Mouse (Mus musculus): Measurements from ENCODE around the gene Fancc. TPM values are rescaled to one million over a fixed set of nuclear protein-coding genes. Genes with fewer than 3 reads are reported as not detected.
A peak's percentile ranks its signal among the peaks of the same experiment; 100 is the strongest.
"Not testable (repeated sequence)": the region's sequence is repeated elsewhere in the genome, so short reads cannot be mapped to it uniquely, and the experiment has no call there.

Fancc gene
- polyA plus RNA-seq, 1 experiment from 2014 or later, result 17.8 TPM

DNA sequence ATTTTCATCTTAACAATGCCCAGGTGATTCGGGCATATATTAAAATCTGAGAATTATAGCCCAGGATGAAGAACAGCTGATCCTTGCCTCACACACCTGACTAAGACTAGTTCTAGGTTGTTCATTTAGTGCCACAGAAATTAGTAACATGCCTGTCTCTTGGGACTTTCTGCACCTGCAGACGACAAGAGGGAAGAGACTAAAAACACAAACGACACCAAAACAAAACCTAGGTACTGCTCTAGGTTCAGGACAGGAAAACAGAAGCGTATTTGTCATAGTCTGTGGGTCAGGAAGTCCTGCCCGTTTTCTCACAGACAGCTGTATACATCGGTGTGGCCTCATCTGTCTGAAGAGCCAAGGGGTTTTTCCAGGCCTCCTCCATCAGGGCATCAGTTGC lies 51.7 kb downstream of the Fancc start:
- Histone ChIP-seq H3K9me3 (no peaks in the 10 kb centered on the region), H3K4me3 (replicated peaks) (no peak overlapping the region), H3K9ac (no peak overlapping the region), H3K27ac (no peak overlapping the region), H3K27me3 (replicated peaks) (no peaks in the 10 kb centered on the region), H3K4me1 (no peaks in the 10 kb centered on the region), H3K4me2 (no peak overlapping the region), H3K36me3 (no peaks in the 10 kb centered on the region)
- no peak for ATAC-seq (ENCODE audit: insufficient read depth, low FRiP score, low read depth)
- WGBS, result 64% methylated on average over 6 of the region's 6 CpGs

DNA sequence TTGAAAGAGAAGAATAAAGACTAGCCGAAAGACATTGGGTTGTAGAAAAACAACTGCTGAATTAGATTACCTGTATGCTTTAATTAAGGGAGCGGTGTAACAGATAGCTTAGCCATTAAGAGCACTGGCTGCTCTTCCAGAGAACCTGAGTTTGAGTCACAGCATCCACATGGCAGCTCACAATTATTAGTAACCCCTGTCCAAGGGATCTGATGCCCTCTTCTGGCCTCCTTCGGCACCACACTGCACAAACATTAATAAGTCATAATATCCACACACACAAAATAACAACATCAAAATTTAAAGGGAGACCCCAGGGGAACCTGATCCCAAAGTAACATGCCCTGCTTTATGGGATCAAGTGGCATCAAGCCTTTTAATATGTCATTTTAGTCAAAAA lies 64.3 kb downstream of the Fancc start:
- 88% methylated on average over 3 of the region's 3 CpGs for WGBS
- no peak for ATAC-seq (ENCODE audit: insufficient read depth, low FRiP score, low read depth)
- peaks cover 5% of the 10 kb centered on the region; the same call in 1 of the 2 replicates for H3K4me1 ChIP-seq
- no peaks in the 10 kb centered on the region for H3K27me3 ChIP-seq (replicated peaks)
- H3K4me2 ChIP-seq, result no peak overlapping the region
- no peaks in the 10 kb centered on the region for H3K9me3 ChIP-seq
- H3K36me3 ChIP-seq, result no peaks in the 10 kb centered on the region
- H3K4me3 ChIP-seq (replicated peaks), result no peak overlapping the region
- H3K9ac ChIP-seq, result no peak overlapping the region
- H3K27ac ChIP-seq, result no peak overlapping the region

DNA sequence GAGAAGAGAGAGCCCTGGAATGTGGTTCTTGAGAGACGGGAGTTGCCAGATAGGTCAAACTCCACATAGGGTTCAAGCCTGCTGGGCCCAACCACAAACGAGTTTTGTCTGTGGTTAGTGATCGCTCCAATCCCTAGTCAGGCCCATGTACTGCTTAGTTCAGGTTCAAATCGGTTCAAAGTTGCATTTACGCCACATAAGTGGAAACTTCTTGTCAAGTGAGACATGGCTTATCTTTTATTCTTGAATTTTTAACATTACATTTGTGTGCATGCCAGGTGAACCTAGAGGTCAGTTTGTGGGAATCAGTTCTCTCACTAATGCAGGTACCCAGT lies 65.3 kb downstream of the Fancc start:
- Histone ChIP-seq H3K4me1 (peaks cover 5% of the 10 kb centered on the region; the same call in 1 of the 2 replicates), H3K27me3 (replicated peaks) (no peaks in the 10 kb centered on the region), H3K4me2 (peak overlapping the region; percentile 71), H3K36me3 (no peaks in the 10 kb centered on the region), H3K9me3 (no peaks in the 10 kb centered on the region), H3K4me3 (replicated peaks) (peak overlapping the region; percentile 60), H3K9ac (peak overlapping the region; percentile 53; the same call in 1 of the 2 replicates), H3K27ac (peak overlapping the region; percentile 99)
- 7% methylated on average over 5 of the region's 5 CpGs for WGBS
- ATAC-seq (ENCODE audit: insufficient read depth, low FRiP score, low read depth), result no peak

DNA sequence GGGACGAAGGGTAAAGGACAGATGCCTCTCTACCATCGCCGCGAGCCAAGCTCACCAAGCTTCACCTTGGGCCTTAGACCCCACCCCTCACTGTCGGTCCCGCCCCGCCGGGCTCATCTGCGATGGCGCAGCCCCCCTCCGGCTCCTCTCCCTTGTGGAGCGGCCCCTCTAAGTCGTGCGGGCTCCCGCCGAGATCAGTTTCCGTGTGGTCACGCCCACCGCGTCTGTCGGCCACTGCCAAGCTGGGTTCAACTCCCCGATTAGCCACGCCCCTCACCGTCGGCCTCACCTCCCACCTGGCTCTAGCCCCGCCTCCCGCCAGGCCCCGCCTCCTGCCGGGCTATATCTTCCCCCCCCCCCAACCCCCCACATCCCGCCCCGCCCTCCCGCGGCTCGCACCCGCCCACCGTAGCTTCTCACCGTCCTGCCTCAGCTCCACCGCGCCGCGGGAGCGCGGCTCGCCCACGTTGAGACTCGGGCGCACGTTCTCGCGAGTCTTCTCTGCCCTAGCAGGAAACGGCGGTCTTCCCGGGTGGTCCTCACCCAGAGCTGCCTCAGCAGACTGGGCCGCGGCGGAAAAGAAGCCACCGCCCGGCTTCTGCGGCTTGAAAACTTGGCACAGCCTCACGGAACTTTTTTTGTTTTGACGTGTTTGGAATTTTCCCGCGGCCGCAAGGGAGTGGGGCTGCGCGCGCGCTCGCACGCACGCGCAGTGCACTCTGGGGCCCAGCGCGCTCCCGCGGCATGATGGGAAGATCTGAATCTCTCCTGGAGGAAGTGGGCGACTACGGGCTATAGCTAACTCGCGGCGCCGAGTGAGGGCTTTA lies 65.8 kb downstream of the Fancc start:
- H3K4me2 ChIP-seq, result peak overlapping the region; percentile 71
- H3K4me1 ChIP-seq, result peaks cover 5% of the 10 kb centered on the region; the same call in 1 of the 2 replicates
- peak overlapping the region; percentile 53; the same call in 1 of the 2 replicates for H3K9ac ChIP-seq
- ATAC-seq (ENCODE audit: insufficient read depth, low FRiP score, low read depth), result peak; percentile 96
- H3K36me3 ChIP-seq, result no peaks in the 10 kb centered on the region
- no peaks in the 10 kb centered on the region for H3K9me3 ChIP-seq
- under 1% methylated on average over 79 of the region's 82 CpGs for WGBS
- H3K27me3 ChIP-seq (replicated peaks), result no peaks in the 10 kb centered on the region
- peak overlapping the region; percentile 60 for H3K4me3 ChIP-seq (replicated peaks)
- peak overlapping the region; percentile 99 for H3K27ac ChIP-seq

DNA sequence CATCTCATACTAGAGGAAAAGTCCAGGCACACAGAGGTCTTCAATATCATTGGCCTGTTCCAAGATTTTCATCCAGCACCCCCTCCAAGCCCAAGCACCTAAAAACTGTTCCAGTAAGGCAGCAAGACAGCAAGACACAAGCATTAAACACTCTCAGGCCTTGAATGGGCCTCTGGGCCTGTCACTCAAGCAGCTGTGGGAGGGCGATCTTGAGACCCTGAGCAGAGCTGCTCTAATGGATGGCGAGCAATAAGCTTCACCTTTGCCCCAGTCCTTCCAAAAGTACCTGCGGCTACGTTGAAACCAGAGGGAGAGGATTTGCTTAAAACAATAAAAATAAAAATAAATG lies 66.4 kb downstream of the Fancc start:
- Histone ChIP-seq H3K9me3 (no peaks in the 10 kb centered on the region), H3K4me1 (peaks cover 5% of the 10 kb centered on the region; the same call in 1 of the 2 replicates), H3K27ac (peak overlapping the region; percentile 99), H3K27me3 (replicated peaks) (no peaks in the 10 kb centered on the region), H3K9ac (no peak overlapping the region; the same call in 1 of the 2 replicates), H3K4me3 (replicated peaks) (peak overlapping the region; percentile 60), H3K4me2 (peak overlapping the region; percentile 71), H3K36me3 (no peaks in the 10 kb centered on the region)
- 0% methylated on average over 4 of the region's 4 CpGs for whole genome bisulfite sequencing
- peak; percentile 45 for ATAC-seq (ENCODE audit: insufficient read depth, low FRiP score, low read depth)

DNA sequence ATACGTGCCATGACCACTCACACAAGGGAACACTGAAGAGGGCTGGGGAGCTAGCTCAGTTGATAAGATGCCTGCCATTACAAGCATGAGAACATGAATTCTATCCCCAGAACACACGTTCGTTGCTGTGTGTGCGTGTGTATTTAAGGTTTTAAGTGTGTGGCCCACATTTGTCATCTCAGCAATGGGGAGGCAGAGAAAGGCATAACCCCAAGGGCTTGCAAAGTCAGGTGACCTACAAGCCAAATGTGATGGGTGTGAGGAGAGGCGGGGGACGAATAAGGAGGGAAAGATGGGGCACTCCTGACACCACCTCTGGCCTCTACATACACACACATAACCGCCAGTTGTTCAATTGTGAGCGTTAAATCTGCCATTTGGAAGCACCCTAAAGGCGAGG lies 66.9 kb downstream of the Fancc start:
- no peak for ATAC-seq (ENCODE audit: insufficient read depth, low FRiP score, low read depth)
- Histone ChIP-seq H3K27ac (peak overlapping the region; percentile 99), H3K27me3 (replicated peaks) (no peaks in the 10 kb centered on the region), H3K9me3 (no peaks in the 10 kb centered on the region), H3K4me3 (replicated peaks) (peak overlapping the region; percentile 60), H3K4me2 (peak overlapping the region; percentile 71), H3K4me1 (peaks cover 5% of the 10 kb centered on the region; the same call in 1 of the 2 replicates), H3K9ac (no peak overlapping the region), H3K36me3 (no peaks in the 10 kb centered on the region)
- 72% methylated on average over 9 of the region's 9 CpGs for WGBS

DNA sequence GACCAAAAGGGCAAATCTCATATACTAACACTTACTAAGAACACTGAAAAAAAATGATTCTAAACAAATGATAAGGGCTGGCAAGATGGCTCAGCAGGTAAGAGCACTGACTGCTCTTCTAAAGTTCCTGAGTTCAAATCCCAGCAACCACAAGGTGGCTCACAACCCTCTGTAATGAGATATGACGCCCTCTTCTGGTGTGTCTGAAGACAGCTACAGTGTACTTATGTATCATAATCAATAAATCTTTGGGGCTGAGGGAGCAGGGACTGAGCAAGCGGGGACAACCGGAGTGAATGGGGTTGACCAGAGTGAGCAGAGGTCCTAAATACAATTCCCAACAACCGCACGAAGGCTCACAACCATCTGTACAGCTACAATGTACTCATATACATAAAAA lies 68.9 kb downstream of the Fancc start:
- H3K9ac ChIP-seq; H3K27ac ChIP-seq; H3K4me1 ChIP-seq; H3K4me3 ChIP-seq (replicated peaks); ATAC-seq (ENCODE audit: insufficient read depth, low FRiP score, low read depth); H3K4me2 ChIP-seq; H3K9me3 ChIP-seq; H3K27me3 ChIP-seq (replicated peaks); H3K36me3 ChIP-seq: not testable (repeated sequence)
- 88% methylated on average over 5 of the region's 5 CpGs for WGBS

DNA sequence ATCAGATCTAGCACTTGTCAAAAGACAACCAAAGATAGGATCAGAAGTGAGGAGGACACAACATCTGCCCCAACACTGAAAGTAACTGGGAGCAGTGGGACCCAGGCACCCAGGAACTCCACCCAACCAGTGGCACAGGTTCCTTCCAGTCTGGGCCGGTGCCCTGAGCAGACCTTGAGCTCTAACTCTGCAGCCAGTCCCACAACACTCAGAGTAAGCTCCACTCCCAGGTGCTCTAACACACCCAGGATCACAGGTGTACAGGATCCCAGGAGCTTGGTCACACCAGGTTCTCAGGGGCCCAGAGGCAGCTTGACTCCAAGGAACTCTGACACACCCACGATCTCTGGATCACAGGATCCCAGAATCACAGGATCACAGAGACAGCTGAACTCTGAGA lies 74.0 kb downstream of the Fancc start:
- no peak overlapping the region for H3K27ac ChIP-seq
- ATAC-seq (ENCODE audit: insufficient read depth, low FRiP score, low read depth), result peak; percentile 53; the same call in 1 of the 2 replicates
- H3K4me2 ChIP-seq, result no peak overlapping the region
- H3K4me1 ChIP-seq, result no peaks in the 10 kb centered on the region
- no peak overlapping the region for H3K9ac ChIP-seq
- H3K27me3 ChIP-seq (replicated peaks), result no peaks in the 10 kb centered on the region
- H3K9me3 ChIP-seq, result no peaks in the 10 kb centered on the region
- no peak overlapping the region for H3K4me3 ChIP-seq (replicated peaks)
- 82% methylated on average over 2 of the region's 2 CpGs for WGBS
- H3K36me3 ChIP-seq, result no peaks in the 10 kb centered on the region

DNA sequence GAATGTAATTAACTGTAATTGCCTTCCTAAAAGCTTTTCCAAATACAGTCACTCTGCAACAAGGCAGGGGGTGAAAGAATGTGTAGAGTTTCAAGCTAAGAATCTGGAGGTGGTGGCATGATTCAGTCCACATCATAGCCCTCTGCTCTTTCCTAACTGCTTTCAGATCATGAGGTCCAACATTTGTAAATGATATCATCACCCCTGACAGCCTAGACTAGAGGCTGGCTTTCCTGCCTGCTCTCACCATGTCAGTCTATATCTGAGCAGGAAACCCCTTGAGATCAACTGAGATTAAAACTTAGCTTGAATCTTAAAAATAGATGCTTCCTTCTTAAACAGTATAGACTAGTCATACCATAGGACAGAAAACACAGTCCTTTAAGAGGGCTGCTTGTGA lies 75.9 kb downstream of the Fancc start:
- Histone ChIP-seq H3K4me1 (no peaks in the 10 kb centered on the region), H3K4me2 (no peak overlapping the region), H3K4me3 (replicated peaks) (no peak overlapping the region), H3K36me3 (no peaks in the 10 kb centered on the region), H3K9me3 (no peaks in the 10 kb centered on the region), H3K9ac (no peak overlapping the region), H3K27ac (no peak overlapping the region), H3K27me3 (replicated peaks) (no peaks in the 10 kb centered on the region)
- ATAC-seq (ENCODE audit: insufficient read depth, low FRiP score, low read depth), result no peak

DNA sequence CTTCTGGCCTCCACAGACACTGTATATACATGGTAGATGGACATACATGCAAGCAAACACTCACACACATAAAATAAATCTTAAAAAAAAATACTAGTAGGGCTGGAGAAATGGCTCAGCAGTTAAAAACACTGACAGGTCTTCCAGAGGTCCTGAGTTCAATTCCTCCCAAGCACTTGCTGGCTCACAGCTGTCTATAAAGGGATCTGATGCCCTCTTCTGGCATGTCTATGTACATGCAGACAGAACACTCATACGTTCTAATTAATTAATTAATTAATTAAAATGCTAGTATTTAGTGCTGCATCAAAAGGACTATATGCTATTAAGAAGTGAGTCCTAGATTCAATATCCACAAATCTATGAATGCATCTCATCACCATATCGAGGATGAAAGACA lies 78.9 kb downstream of the Fancc start:
- no peaks in the 10 kb centered on the region for H3K27me3 ChIP-seq (replicated peaks)
- no peaks in the 10 kb centered on the region for H3K4me1 ChIP-seq
- no peaks in the 10 kb centered on the region for H3K9me3 ChIP-seq
- WGBS, result 87% methylated on average over 2 of the region's 2 CpGs
- no peak overlapping the region for H3K4me3 ChIP-seq (replicated peaks)
- no peak for ATAC-seq (ENCODE audit: insufficient read depth, low FRiP score, low read depth)
- H3K4me2 ChIP-seq, result no peak overlapping the region
- no peaks in the 10 kb centered on the region for H3K36me3 ChIP-seq
- no peak overlapping the region for H3K27ac ChIP-seq
- no peak overlapping the region for H3K9ac ChIP-seq

DNA sequence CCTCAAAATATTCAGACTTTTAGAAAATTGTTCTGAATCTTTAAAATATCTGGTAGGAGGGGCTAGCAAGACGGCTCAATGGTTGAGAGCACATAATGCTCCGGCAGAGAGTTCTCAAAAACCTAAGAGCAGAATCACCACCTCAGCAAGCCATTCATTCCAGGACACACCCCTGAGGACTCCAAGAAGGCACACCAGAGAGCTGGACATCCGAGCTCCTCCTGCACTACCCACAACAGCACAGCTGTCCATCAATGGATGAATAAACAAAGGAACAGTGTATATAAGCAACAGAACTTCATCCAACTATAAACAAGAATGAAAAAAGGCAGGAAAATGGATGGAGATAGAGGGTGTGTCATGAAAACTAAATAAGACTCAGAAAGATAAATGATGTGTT lies 80.3 kb downstream of the Fancc start:
- Histone ChIP-seq H3K9ac (no peak overlapping the region), H3K27ac (no peak overlapping the region), H3K36me3 (no peaks in the 10 kb centered on the region), H3K27me3 (replicated peaks) (no peaks in the 10 kb centered on the region), H3K4me3 (replicated peaks) (no peak overlapping the region), H3K4me2 (no peak overlapping the region), H3K4me1 (no peaks in the 10 kb centered on the region), H3K9me3 (no peaks in the 10 kb centered on the region)
- 31% methylated on average over 3 of the region's 3 CpGs for WGBS
- ATAC-seq (ENCODE audit: insufficient read depth, low FRiP score, low read depth), result no peak

DNA sequence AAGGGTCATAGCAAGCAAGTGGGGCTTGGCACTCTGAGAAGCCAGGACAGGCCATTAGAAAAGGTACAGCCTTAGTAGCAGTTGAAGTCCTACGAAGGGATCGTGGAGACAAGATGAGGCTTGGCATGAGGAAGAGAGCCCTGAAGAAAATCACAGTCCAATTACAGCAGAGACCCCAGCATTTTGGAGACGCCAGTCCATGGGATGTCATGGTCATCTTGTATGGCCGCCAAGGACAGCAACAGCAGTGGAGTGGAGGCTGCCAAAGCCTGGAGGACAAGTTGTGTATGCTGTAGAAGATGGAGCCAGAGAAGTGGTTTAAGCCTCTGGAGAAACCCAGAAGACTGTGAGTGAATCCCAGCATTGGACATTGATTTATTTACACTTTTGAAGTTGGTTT lies 84.4 kb downstream of the Fancc start:
- Histone ChIP-seq H3K27me3 (replicated peaks) (no peaks in the 10 kb centered on the region), H3K4me1 (no peaks in the 10 kb centered on the region), H3K27ac (no peak overlapping the region), H3K9me3 (no peaks in the 10 kb centered on the region), H3K4me2 (no peak overlapping the region), H3K36me3 (no peaks in the 10 kb centered on the region), H3K4me3 (replicated peaks) (no peak overlapping the region), H3K9ac (no peak overlapping the region)
- ATAC-seq (ENCODE audit: insufficient read depth, low FRiP score, low read depth), result no peak
- 95% methylated on average over 4 of the region's 4 CpGs for WGBS
